Mouse (Mus musculus) bone marrow, adult 2 months (tissue): ENCODE measurements around the gene Pcsk2.

Source experiments
- CTCF ChIP-seq: fragments of 200-500 bp; IDR thresholded peaks from 2 replicates; pipeline ENCODE4 v1.5.1; 2011; ENCODE audit warnings: low read length, control low read depth; ENCODE audit not compliant: control insufficient read depth, insufficient read depth
- POLR2A ChIP-seq: fragments of 200-500 bp; IDR thresholded peaks from 2 replicates; pipeline ENCODE4 v1.6.1; 2011; ENCODE audit warnings: low read depth, mild to moderate bottlenecking, control low read depth, low read length, borderline replicate concordance; ENCODE audit not compliant: control insufficient read depth

GRCm38 (mm10) chr2:143547251-143548090 lies 1.5 kb downstream of the Pcsk2 start:
- TF ChIP-seq CTCF (no peak), POLR2A (no peak)
